Comparison of ENCODE assay signal across 8 mouse cellular contexts in the genomic region with DNA sequence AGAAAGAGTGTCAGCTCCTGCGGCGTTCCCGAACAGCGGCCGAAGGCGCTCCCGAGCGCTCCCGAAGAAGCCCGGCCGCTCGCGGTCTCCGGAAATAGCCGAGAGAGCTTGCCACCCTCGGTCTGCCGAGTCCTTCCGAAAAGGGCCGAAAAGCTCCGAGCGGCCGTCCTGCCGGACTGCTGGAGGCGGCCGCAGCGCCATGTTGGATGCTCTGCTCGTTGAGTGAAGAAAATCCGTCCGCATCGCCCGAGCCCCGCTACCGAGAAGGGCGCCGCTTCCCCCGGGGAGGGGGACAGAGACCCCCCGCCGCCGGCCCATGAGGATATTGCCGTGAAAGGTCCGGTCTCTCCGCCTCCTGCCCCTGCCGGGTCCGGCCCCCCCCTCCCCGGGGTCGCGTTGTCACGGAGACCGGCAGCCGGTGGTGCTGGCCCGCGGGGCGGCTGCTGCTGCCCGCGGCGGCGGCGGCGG. TPM values are rescaled to one million over a fixed set of nuclear protein-coding genes. Genes with fewer than 3 reads are reported as not detected.
DNase-seq lines count a peak whose midpoint lies in the region; ATAC-seq lines count a peak whose summit lies in the region.

No protein-coding gene starts in this region.

- peak overlapping the region; percentile 96 for H3K27ac ChIP-seq in hindbrain, embryonic 16.5 days (ENCODE audit: low read depth, low read length)
- H3K27ac ChIP-seq in macrophage: no peak overlapping the region

- no peaks in the 10 kb centered on the region for H3K27me3 ChIP-seq in hindbrain, embryonic 16.5 days (replicated peaks; ENCODE audit: control insufficient read depth, insufficient read depth, low read length)

- ATAC-seq in hindbrain, embryonic 16.5 days: peak; percentile 96

- peak overlapping the region; percentile 99 for H3K9ac ChIP-seq in hindbrain, embryonic 16.5 days (ENCODE audit: low read depth, low read length)

- peak overlapping the region; percentile 89 for H3K4me2 ChIP-seq in hindbrain, embryonic 16.5 days (ENCODE audit: low read length)

- no peaks in the 10 kb centered on the region; the same call in 1 of the 2 replicates for H3K36me3 ChIP-seq in hindbrain, embryonic 16.5 days (ENCODE audit: control insufficient read depth, insufficient read depth, low read length)
- H3K36me3 ChIP-seq in macrophage (ENCODE audit: inconsistent target): peaks cover 12% of the 10 kb centered on the region; the same call in 1 of the 2 replicates

- WGBS in hindbrain, embryonic 16.5 days: under 1% methylated on average over 49 of the region's 59 CpGs
- 1% methylated on average over 59 of the region's 59 CpGs for WGBS in macrophage (ENCODE audit: missing documents)

- H3K4me1 ChIP-seq in hindbrain, embryonic 16.5 days (ENCODE audit: control insufficient read depth, insufficient read depth, low read depth, low read length): peaks cover 30% of the 10 kb centered on the region

- H3K79me2 ChIP-seq in macrophage (ENCODE audit: inconsistent target): peaks cover 37% of the 10 kb centered on the region

- peak overlapping the region; percentile 88 for H3K4me3 ChIP-seq in hindbrain, embryonic 16.5 days (ENCODE audit: low read length)
- peak overlapping the region; percentile 19; the same call in 1 of the 2 replicates for H3K4me3 ChIP-seq in macrophage (ENCODE audit: inconsistent target)

- no peaks in the 10 kb centered on the region for H3K9me3 ChIP-seq in hindbrain, embryonic 16.5 days (ENCODE audit: control insufficient read depth, low read length)

- DNase-seq in R1 (ENCODE audit: low read depth, low spot score): peak; percentile 80
- peak; percentile 100 for DNase-seq in cerebellum, postnatal 36 days
- DNase-seq in frontal cortex, postnatal 36 days (ENCODE audit: low spot score in 2 of 2): peak; percentile 99
- peak; percentile 100 for DNase-seq in left cerebral cortex, adult 18-20 months (ENCODE audit: low spot score in 2 of 2)
- DNase-seq in right cerebral cortex, adult 18-20 months: peak; percentile 98
- DNase-seq in urinary bladder, postnatal 10 days (ENCODE audit: low spot score): peak; percentile 100

RNA-seq across cellular contexts. Expression of a gene that starts 0.5 kb away (rescaled TPM):
- polyA plus RNA-seq in hindbrain, embryonic 16.5 days (2015; fragmentation: Nextera tagmentation; extraction: Ambion mirVana): 43.2 and 46.0 TPM in 2 replicates
- total RNA-seq in left cerebral cortex, adult 18-20 months (2021): 100 to 1,000 TPM; 155 to 168 TPM
- 100 to 1,000 TPM; 128 to 496 (median 390) TPM for total RNA-seq in macrophage (2018; cell fraction: chromatin; rRNA removed)
- 10 to 100 TPM; 48.7 to 91.0 (median 69.5) TPM for total RNA-seq in macrophage (2018; cell fraction: cytosol; rRNA removed)
- 100 to 1,000 TPM; 125 to 331 (median 212) TPM for total RNA-seq in macrophage (2018; cell fraction: nucleus; rRNA removed)
- 52.6 to 97.4 TPM (median 70.3 TPM) in 3 replicates for polyA plus RNA-seq in macrophage (2018)
